Mouse (Mus musculus): Measurements from ENCODE around the gene Syt14. TPM values are rescaled to one million over a fixed set of nuclear protein-coding genes. Genes with fewer than 3 reads are reported as not detected.

Syt14 gene
- polyA plus RNA-seq, 1 experiment = 1.7 TPM

DNA sequence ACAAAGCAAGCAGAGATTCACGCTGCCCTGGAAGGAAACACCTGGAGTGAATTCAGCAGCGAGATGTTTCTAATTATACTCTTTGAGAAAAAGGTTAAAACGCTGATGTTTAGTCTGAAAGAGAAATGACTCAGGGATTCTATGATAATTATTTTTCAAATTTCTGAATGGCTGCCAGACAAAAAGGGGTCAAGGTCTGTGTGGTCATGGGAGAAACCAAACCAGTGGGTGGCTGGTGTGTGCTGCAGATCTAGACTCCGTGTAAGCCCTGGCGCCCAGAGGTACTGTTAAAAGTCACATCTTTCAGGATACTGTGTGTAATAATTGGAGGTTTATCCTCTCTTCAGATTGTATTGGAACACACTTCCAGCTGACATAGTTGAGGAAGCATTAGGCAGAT is 18.8 kb upstream of the Syt14 start:
- no peak for DNase-seq
- no peak overlapping the region for H3K4me3 ChIP-seq (ENCODE audit: insufficient read depth, low read depth, low read length)
- TF ChIP-seq POLR2A (IDR thresholded peaks at IDR 0.05; ENCODE audit: low read depth, low read length) (no peak), CTCF (conservative IDR thresholded peaks at IDR 0.05; ENCODE audit: insufficient read depth, insufficient read length, low read depth, low read length) (no peak)
- no peaks in the 10 kb centered on the region for H3K4me1 ChIP-seq (ENCODE audit: control insufficient read depth, insufficient read depth, low read length)
- 78% methylated on average over 5 of the region's 5 CpGs for WGBS
- no peaks in the 10 kb centered on the region for H3K36me3 ChIP-seq (ENCODE audit: control insufficient read depth, insufficient read depth, low read length)
- no peak overlapping the region for H3K27ac ChIP-seq (ENCODE audit: insufficient read depth, low read depth, low read length)
- H3K27me3 ChIP-seq (replicated peaks; ENCODE audit: control insufficient read depth, insufficient read depth, low read length) = no peaks in the 10 kb centered on the region

DNA sequence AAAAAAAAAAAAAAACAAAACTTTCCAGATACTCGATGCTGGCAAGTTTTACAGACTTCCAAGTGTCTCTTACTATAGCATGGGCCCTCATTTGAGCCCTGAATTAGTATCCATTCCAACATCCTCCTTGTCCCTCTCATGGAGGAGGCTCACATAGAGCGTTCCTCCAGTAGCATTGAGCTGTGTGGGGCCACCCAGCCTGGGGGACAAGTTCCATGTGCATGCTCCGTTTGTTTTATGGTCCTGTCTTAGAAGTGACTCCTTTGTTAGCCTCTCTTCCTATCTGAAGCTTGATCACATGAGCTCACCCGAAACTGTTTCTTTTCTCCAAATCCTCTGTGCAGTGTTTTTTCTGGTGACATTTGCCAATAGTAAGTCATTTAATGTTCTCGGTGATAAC is 17.5 kb upstream of the Syt14 start:
- DNase-seq = no peak
- Histone ChIP-seq H3K27me3 (replicated peaks; ENCODE audit: control insufficient read depth, insufficient read depth, low read length) (no peaks in the 10 kb centered on the region), H3K4me3 (ENCODE audit: insufficient read depth, low read depth, low read length) (no peak overlapping the region), H3K4me1 (ENCODE audit: control insufficient read depth, insufficient read depth, low read length) (no peaks in the 10 kb centered on the region), H3K27ac (ENCODE audit: insufficient read depth, low read depth, low read length) (no peak overlapping the region), H3K36me3 (ENCODE audit: control insufficient read depth, insufficient read depth, low read length) (no peaks in the 10 kb centered on the region)
- WGBS = 38% methylated on average over 5 of the region's 5 CpGs
- TF ChIP-seq CTCF (conservative IDR thresholded peaks at IDR 0.05; ENCODE audit: insufficient read depth, insufficient read length, low read depth, low read length) (no peak), POLR2A (IDR thresholded peaks at IDR 0.05; ENCODE audit: low read depth, low read length) (no peak)

DNA sequence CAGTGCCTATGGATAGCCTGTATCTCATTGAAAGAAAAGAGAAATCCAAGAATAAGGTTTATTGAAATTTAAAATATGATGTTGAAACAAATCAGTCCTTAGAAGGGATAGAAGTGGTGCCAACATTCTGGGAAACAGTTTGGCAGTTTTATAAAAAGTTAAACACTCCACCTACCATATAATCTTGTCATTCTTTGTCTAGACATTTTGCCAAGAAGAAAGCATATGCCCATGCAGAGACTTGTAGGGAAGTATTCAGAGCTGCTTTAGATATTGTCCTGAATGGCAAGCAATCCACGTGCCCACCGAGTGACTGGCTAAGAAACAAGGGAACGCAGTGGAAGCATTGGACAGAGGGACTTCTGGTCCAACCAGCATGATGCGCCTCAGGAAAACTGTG is 12.0 kb upstream of the Syt14 start:
- TF ChIP-seq POLR2A (IDR thresholded peaks at IDR 0.05; ENCODE audit: low read depth, low read length) (no peak), CTCF (conservative IDR thresholded peaks at IDR 0.05; ENCODE audit: insufficient read depth, insufficient read length, low read depth, low read length) (no peak)

DNA sequence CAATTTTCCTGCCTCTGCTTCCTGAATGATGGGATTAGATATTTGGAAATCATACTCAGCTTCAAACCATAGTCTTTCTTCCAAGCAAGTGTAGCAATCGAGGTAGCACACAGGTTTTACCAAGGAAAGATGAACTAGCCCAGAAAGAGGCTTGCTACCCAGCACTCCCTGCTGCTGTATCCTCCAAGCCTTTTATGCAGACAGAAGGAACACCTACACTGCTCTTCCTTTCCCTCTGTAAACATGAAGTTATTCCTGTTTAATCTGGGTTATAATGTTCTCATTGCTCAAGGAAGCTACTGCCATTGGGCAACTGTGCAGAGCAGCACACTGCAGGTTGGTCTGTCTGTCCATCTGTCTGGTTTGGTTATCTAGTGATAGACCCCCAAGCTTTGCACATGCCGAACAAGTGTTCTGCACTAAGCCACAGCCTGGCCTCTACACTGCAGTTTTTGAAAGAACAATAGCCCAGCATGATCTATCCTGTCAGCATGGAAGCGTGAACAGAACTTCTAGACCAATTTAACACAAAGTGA is 7.3 kb upstream of the Syt14 start:
- H3K27ac ChIP-seq (ENCODE audit: insufficient read depth, low read depth, low read length) = no peak overlapping the region
- no peak overlapping the region for H3K4me3 ChIP-seq (ENCODE audit: insufficient read depth, low read depth, low read length)
- no peaks in the 10 kb centered on the region for H3K27me3 ChIP-seq (replicated peaks; ENCODE audit: control insufficient read depth, insufficient read depth, low read length)
- 76% methylated on average over 3 of the region's 3 CpGs for WGBS
- no peaks in the 10 kb centered on the region for H3K4me1 ChIP-seq (ENCODE audit: control insufficient read depth, insufficient read depth, low read length)
- no peak for DNase-seq
- H3K36me3 ChIP-seq (ENCODE audit: control insufficient read depth, insufficient read depth, low read length) = no peaks in the 10 kb centered on the region
- TF ChIP-seq CTCF (conservative IDR thresholded peaks at IDR 0.05; ENCODE audit: insufficient read depth, insufficient read length, low read depth, low read length) = no peak
- no peak for TF ChIP-seq POLR2A (IDR thresholded peaks at IDR 0.05; ENCODE audit: low read depth, low read length)

More for the DNA sequence above, 12.0 kb upstream of the Syt14 start:
- no peaks in the 10 kb centered on the region for H3K36me3 ChIP-seq (ENCODE audit: control insufficient read depth, insufficient read depth, low read length)
- H3K4me1 ChIP-seq (ENCODE audit: control insufficient read depth, insufficient read depth, low read length) = no peaks in the 10 kb centered on the region
- DNase-seq = no peak
- H3K27me3 ChIP-seq (replicated peaks; ENCODE audit: control insufficient read depth, insufficient read depth, low read length) = no peaks in the 10 kb centered on the region
- WGBS = 87% methylated on average over 4 of the region's 4 CpGs
- no peak overlapping the region for H3K27ac ChIP-seq (ENCODE audit: insufficient read depth, low read depth, low read length)
- no peak overlapping the region for H3K4me3 ChIP-seq (ENCODE audit: insufficient read depth, low read depth, low read length)

DNA sequence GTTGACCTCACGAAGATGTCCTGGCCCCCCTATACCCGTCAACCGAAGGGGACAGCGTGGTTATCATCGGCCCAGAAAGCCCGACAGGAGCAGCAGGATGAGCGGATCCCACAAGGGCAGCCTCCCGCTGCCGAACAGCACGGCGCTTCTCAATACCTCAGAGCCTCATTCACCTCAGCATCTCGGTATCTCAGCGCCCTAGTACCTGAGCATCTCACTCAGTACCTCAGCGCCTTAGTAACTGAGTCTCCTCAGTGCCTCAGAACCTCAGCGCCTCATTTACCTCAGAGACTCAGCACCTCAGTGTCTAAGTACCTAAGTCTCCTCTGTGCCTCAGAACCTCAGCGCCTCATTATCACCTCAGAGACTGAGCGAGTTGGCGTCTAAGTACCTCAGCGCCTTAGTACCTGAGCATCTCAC is 614 bp downstream of the Syt14 start:
- Histone ChIP-seq H3K4me3 (ENCODE audit: insufficient read depth, low read depth, low read length) (peak overlapping the region; percentile 64), H3K4me1 (ENCODE audit: control insufficient read depth, insufficient read depth, low read length) (no peaks in the 10 kb centered on the region), H3K36me3 (ENCODE audit: control insufficient read depth, insufficient read depth, low read length) (no peaks in the 10 kb centered on the region), H3K27me3 (replicated peaks; ENCODE audit: control insufficient read depth, insufficient read depth, low read length) (no peaks in the 10 kb centered on the region), H3K27ac (ENCODE audit: insufficient read depth, low read depth, low read length) (no peak overlapping the region)
- WGBS = 2% methylated on average over 19 of the region's 19 CpGs
- TF ChIP-seq CTCF (conservative IDR thresholded peaks at IDR 0.05; ENCODE audit: insufficient read depth, insufficient read length, low read depth, low read length) = no peak
- no peak for TF ChIP-seq POLR2A (IDR thresholded peaks at IDR 0.05; ENCODE audit: low read depth, low read length)
- no peak for DNase-seq

DNA sequence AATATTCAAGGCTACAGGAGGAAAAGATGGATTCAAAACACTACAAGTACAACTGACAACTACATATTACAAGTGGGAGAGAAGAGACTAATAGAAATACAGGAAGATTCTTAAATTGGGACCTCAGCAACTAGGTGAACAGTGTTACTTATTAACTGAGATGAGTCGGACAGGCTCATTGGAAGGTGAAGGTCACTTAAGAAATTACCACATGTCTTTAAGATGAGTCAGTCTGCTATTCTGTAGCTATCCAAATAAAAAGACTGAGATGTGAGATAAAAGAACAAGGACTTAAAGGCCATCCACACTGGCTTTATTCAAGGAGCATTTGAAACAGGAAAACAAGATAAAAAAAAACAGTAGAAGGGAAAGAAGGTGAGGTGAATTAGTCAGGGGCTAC is 11.3 kb downstream of the Syt14 start:
- H3K27ac ChIP-seq (ENCODE audit: insufficient read depth, low read depth, low read length) = peak overlapping the region; percentile 80
- peak; percentile 54 for DNase-seq
- WGBS = 24% methylated on average over 1 of the region's 1 CpGs
- H3K4me3 ChIP-seq (ENCODE audit: insufficient read depth, low read depth, low read length) = no peak overlapping the region
- TF ChIP-seq POLR2A (IDR thresholded peaks at IDR 0.05; ENCODE audit: low read depth, low read length) = no peak
- TF ChIP-seq CTCF (conservative IDR thresholded peaks at IDR 0.05; ENCODE audit: insufficient read depth, insufficient read length, low read depth, low read length) = no peak
- peaks cover 5% of the 10 kb centered on the region; the same call in 1 of the 2 replicates for H3K4me1 ChIP-seq (ENCODE audit: control insufficient read depth, insufficient read depth, low read length)
- H3K27me3 ChIP-seq (replicated peaks; ENCODE audit: control insufficient read depth, insufficient read depth, low read length) = no peaks in the 10 kb centered on the region
- H3K36me3 ChIP-seq (ENCODE audit: control insufficient read depth, insufficient read depth, low read length) = no peaks in the 10 kb centered on the region

DNA sequence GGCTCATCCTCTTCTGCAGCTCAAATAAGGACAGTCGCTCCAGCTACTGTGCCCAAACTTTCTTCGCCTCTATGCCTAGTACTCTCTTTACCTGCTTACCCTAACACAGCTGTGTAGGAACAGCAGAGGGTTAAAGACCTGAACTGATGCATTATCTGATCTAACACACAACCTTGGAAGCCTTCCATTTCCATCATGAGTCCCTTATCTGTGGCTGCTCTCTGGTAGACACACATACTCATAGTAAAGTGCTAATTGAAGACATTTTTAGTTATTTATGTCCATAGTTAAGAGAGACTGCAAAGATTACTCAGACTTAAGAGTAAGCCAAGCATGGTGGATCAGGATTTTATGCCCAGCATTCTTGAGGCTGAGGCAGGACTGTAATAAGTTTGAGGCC is 23.2 kb downstream of the Syt14 start:
- H3K4me1 ChIP-seq (ENCODE audit: control insufficient read depth, insufficient read depth, low read length) = no peaks in the 10 kb centered on the region
- no peaks in the 10 kb centered on the region for H3K27me3 ChIP-seq (replicated peaks; ENCODE audit: control insufficient read depth, insufficient read depth, low read length)
- H3K4me3 ChIP-seq (ENCODE audit: insufficient read depth, low read depth, low read length) = no peak overlapping the region
- no peaks in the 10 kb centered on the region for H3K36me3 ChIP-seq (ENCODE audit: control insufficient read depth, insufficient read depth, low read length)
- WGBS = 98% methylated on average over 2 of the region's 2 CpGs
- TF ChIP-seq POLR2A (IDR thresholded peaks at IDR 0.05; ENCODE audit: low read depth, low read length) (no peak), CTCF (conservative IDR thresholded peaks at IDR 0.05; ENCODE audit: insufficient read depth, insufficient read length, low read depth, low read length) (no peak)
- no peak for DNase-seq
- H3K27ac ChIP-seq (ENCODE audit: insufficient read depth, low read depth, low read length) = no peak overlapping the region
